Mouse (Mus musculus) megakaryocyte, embryonic 14.5 days (primary cell): ENCODE data around the gene Prr29.

ENCODE experiments used
- FLI1 ChIP-seq: IDR thresholded peaks from 2 replicates; pipeline ENCODE4 v1.6.1; 2012; ENCODE audit warnings: low read length, inconsistent platforms, mixed read lengths
- GATA1 ChIP-seq: IDR thresholded peaks from 3 replicates; pipeline ENCODE4 v1.6.1; 2012; ENCODE audit warnings: mixed read lengths, low read length, inconsistent platforms, borderline replicate concordance

- TF ChIP-seq GATA1, result no peak
- TF ChIP-seq FLI1, result no peak
Observed at GRCm38 (mm10) chr11:106329128-106329527, 36.1 kb upstream of the Prr29 start.
